Mouse (Mus musculus): ENCODE results near the gene Hs6st3. TPM values are rescaled to one million over a fixed set of nuclear protein-coding genes. Genes with fewer than 3 reads are reported as not detected.

Gene Hs6st3
- total and polyA plus RNA-seq, 3 experiments: not detected

DNA sequence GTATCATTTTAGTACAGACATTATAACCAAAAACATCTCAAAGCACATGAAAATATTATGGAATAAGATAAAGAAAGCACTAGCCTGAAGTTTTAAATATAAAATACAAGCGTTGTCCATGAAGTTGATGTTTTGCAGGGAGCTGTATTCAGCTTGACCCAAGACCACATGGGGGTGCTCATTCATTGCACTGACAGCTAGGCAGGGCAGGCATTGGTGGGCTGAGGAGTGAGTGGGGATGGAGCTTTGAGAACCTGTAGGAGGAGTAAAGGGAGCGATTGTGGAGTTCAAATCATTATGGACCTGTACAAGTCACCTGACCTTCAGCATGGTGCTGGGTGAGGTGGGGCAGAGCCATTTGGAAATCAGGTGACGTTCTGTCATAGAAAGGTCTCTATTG is 14.1 kb upstream of the Hs6st3 start:
- Histone ChIP-seq H3K4me3 (replicated peaks in 1 of 3; ENCODE audit: low read depth in 2 of 3, low read length in 2 of 3, poor library complexity in 1 of 3) (no peak overlapping the region), H3K4me2 (ENCODE audit: insufficient read depth, low read depth, poor library complexity, severe bottlenecking) (no peak overlapping the region), H3K27ac (ENCODE audit: insufficient read depth, low read depth) (no peak overlapping the region), H3K79me2 (replicated peaks; ENCODE audit: control insufficient read depth, extremely low read depth, insufficient read depth, poor library complexity, severe bottlenecking) (no peaks in the 10 kb centered on the region), H3K27me3 (replicated peaks) (no peaks in the 10 kb centered on the region), H3K9ac (ENCODE audit: insufficient read depth, low read depth) (no peak overlapping the region), H3K9me3 (replicated peaks; ENCODE audit: low read length) (peaks cover 11% of the 10 kb centered on the region), H3K4me1 (ENCODE audit: control insufficient read depth in 1 of 2, insufficient read depth in 2 of 2) (no peaks in the 10 kb centered on the region), H3K36me3 (replicated peaks in 1 of 2; ENCODE audit: control insufficient read depth in 1 of 2, insufficient read depth in 1 of 2, low read length in 1 of 2) (no peaks in the 10 kb centered on the region)
- DNase-seq (ENCODE audit: extremely low read depth): no peak
- TF ChIP-seq TBP (conservative IDR thresholded peaks at IDR 0.05; ENCODE audit: low read depth, low read length): no peak
- TF ChIP-seq MAFK (IDR thresholded peaks at IDR 0.05; ENCODE audit: insufficient replicate concordance, low read length): no peak
- TF ChIP-seq BHLHE40 (IDR thresholded peaks at IDR 0.05; ENCODE audit: low read depth, low read length): no peak
- TF ChIP-seq IRF4 (IDR thresholded peaks at IDR 0.05; ENCODE audit: low read depth, low read length): no peak
- dilution Hi-C loops (cut with MboI; ENCODE audit: extremely low pct_ligation_motif_present, extremely low pct_unique_long_range_greater_than_20kb, low sequenced_read_pairs): no loop called here
- in situ Hi-C loops (cut with MboI; ENCODE audit: low pct_ligation_motif_present, low pct_unique_long_range_greater_than_20kb, low sequenced_read_pairs): no loop called here

DNA sequence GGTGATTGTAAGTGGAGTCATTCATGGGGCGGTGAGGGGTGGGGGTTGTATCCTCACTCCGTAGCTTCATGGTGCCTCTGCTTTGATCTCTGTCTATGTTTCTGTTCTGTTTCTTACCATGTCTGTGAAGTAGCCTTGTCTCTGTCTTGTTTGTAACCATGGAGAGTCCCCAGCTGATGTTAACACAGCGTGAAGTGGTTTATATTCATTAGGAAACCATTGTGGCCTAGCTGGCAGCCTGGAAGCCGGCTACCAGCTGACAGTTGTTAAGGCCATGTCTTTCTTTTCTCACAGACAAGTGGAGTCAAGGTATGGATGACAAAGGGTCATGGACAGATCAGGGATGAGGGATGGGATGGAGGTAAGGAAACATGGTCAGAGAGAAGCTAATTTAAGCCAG is 12.3 kb upstream of the Hs6st3 start:
- H3K27me3 ChIP-seq (replicated peaks): no peaks in the 10 kb centered on the region
- H3K4me2 ChIP-seq (ENCODE audit: insufficient read depth, low read depth, poor library complexity, severe bottlenecking): no peak overlapping the region
- no peaks in the 10 kb centered on the region for H3K79me2 ChIP-seq (replicated peaks; ENCODE audit: control insufficient read depth, extremely low read depth, insufficient read depth, poor library complexity, severe bottlenecking)
- no peak overlapping the region for H3K27ac ChIP-seq (ENCODE audit: insufficient read depth, low read depth)
- in situ Hi-C loops (cut with MboI; ENCODE audit: low pct_ligation_motif_present, low pct_unique_long_range_greater_than_20kb, low sequenced_read_pairs): no loop called here
- H3K9me3 ChIP-seq (replicated peaks; ENCODE audit: low read length): peaks cover 11% of the 10 kb centered on the region
- no peaks in the 10 kb centered on the region for H3K36me3 ChIP-seq (replicated peaks in 1 of 2; ENCODE audit: control insufficient read depth in 1 of 2, insufficient read depth in 1 of 2, low read length in 1 of 2)
- no peak for DNase-seq (ENCODE audit: extremely low read depth)
- no peak overlapping the region for H3K4me3 ChIP-seq (replicated peaks in 1 of 3; ENCODE audit: low read depth in 2 of 3, low read length in 2 of 3, poor library complexity in 1 of 3)
- no peak overlapping the region for H3K9ac ChIP-seq (ENCODE audit: insufficient read depth, low read depth)
- dilution Hi-C loops (cut with MboI; ENCODE audit: extremely low pct_ligation_motif_present, extremely low pct_unique_long_range_greater_than_20kb, low sequenced_read_pairs): no loop called here
- H3K4me1 ChIP-seq (ENCODE audit: control insufficient read depth in 1 of 2, insufficient read depth in 2 of 2): no peaks in the 10 kb centered on the region
- no peak for TF ChIP-seq ZNF384 (IDR thresholded peaks at IDR 0.05; ENCODE audit: low read depth, low read length)
- TF ChIP-seq POLR2AphosphoS2 (IDR thresholded peaks at IDR 0.05; ENCODE audit: low read depth, low read length): no peak
- TF ChIP-seq GABPA (IDR thresholded peaks at IDR 0.05; ENCODE audit: insufficient replicate concordance, low read depth, low read length): no peak
- no peak for TF ChIP-seq CTCF (conservative IDR thresholded peaks at IDR 0.05 in 1 of 2, IDR thresholded peaks at IDR 0.05 in 1 of 2; ENCODE audit: low read depth in 2 of 2, low read length in 2 of 2)
- TF ChIP-seq IRF4 (IDR thresholded peaks at IDR 0.05; ENCODE audit: low read depth, low read length): no peak
- TF ChIP-seq HCFC1 (IDR thresholded peaks at IDR 0.05; ENCODE audit: low read depth, low read length): no peak
- TF ChIP-seq TCF12 (IDR thresholded peaks at IDR 0.05; ENCODE audit: low read depth, low read length): no peak
- TF ChIP-seq BHLHE40 (IDR thresholded peaks at IDR 0.05; ENCODE audit: low read depth, low read length): no peak
- no peak for TF ChIP-seq MXI1 (IDR thresholded peaks at IDR 0.05; ENCODE audit: low read depth, low read length)
- TF ChIP-seq E2F4 (IDR thresholded peaks at IDR 0.05; ENCODE audit: insufficient replicate concordance, low read depth, low read length): no peak
- no peak for TF ChIP-seq ZC3H11A (IDR thresholded peaks at IDR 0.05; ENCODE audit: low read depth, low read length)
- no peak for TF ChIP-seq SMC3 (IDR thresholded peaks at IDR 0.05; ENCODE audit: low read depth, low read length)
- no peak for TF ChIP-seq MAFK (IDR thresholded peaks at IDR 0.05; ENCODE audit: insufficient replicate concordance, low read length)
- no peak for TF ChIP-seq RAD21 (IDR thresholded peaks at IDR 0.05; ENCODE audit: low read depth, low read length)
- no peak for TF ChIP-seq KAT2A (IDR thresholded peaks at IDR 0.05; ENCODE audit: insufficient replicate concordance, low read length)
